Mouse (Mus musculus) lung, adult 2 months (tissue): ENCODE results near the gene Ttll8.

Experiments used
- CTCF ChIP-seq: fragments of 200-500 bp; IDR thresholded peaks from 2 replicates; pipeline ENCODE4 v1.5.1; 2011; ENCODE audit warnings: mild to moderate bottlenecking, low read length, control low read depth; ENCODE audit not compliant: insufficient read depth
- POLR2A ChIP-seq: fragments of 200-500 bp; IDR thresholded peaks from 2 replicates; pipeline ENCODE4 v1.6.1; 2011; ENCODE audit warnings: low read depth, mild to moderate bottlenecking, control low read depth, low read length, borderline replicate concordance; ENCODE audit errors: extremely low read depth

- TF ChIP-seq POLR2A (no peak), CTCF (no peak)
These were observed 47.0 kb upstream of the Ttll8 start for GRCm38 (mm10) chr15:89001245-89001644.
